Mouse (Mus musculus) hindbrain, embryonic 11.5 days (tissue): ENCODE data around the gene Gstm3. TPM values are rescaled to one million over a fixed set of nuclear protein-coding genes. Genes with fewer than 3 reads are reported as not detected.

Experiments
- ATAC-seq: fragments of 200-750 bp; cut with Nextera tagmentation; 2 replicates; pipeline ENCODE4 v1.8.0; 2017; ENCODE audit warnings: mild to moderate bottlenecking, moderate TSS enrichment, moderate library complexity; ENCODE audit not compliant: low FRiP score
- DNase-seq: peaks from one replicate; pipeline ENCODE4 v3.0.0-alpha.2; 2015; ENCODE audit warnings: low spot score
- H3K27ac ChIP-seq: fragments of 300-500 bp; sonication (generic); 2 replicates; pipeline ENCODE4 v1.5.1; 2014; ENCODE audit warnings: mild to moderate bottlenecking, low read depth, low read length
- H3K27me3 ChIP-seq: fragments of 300-500 bp; sonication (generic); 2 replicates; pipeline ENCODE4 v1.6.1; 2014; ENCODE audit warnings: mild to moderate bottlenecking, low read length, moderate library complexity, mixed read lengths; ENCODE audit not compliant: control insufficient read depth, insufficient read depth
- H3K36me3 ChIP-seq: fragments of 300-500 bp; sonication (generic); 2 replicates; pipeline ENCODE4 v1.6.1; 2014; ENCODE audit warnings: mild to moderate bottlenecking, low read length, moderate library complexity, mixed read lengths; ENCODE audit not compliant: control insufficient read depth, insufficient read depth
- H3K4me1 ChIP-seq: fragments of 300-500 bp; sonication (generic); replicated peaks from 2 replicates; pipeline ENCODE4 v1.6.1; 2014; ENCODE audit warnings: low read length, mixed read lengths; ENCODE audit not compliant: control insufficient read depth, insufficient read depth
- H3K4me2 ChIP-seq: fragments of 300-500 bp; sonication (generic); replicated peaks from 2 replicates; pipeline ENCODE4 v1.6.1; 2014; ENCODE audit warnings: mild to moderate bottlenecking, low read depth, low read length
- H3K4me3 ChIP-seq: fragments of 300-500 bp; sonication (generic); 2 replicates; pipeline ENCODE4 v1.5.1; 2014; ENCODE audit warnings: low read depth, low read length
- H3K9ac ChIP-seq: fragments of 300-500 bp; sonication (generic); 2 replicates; pipeline ENCODE4 v1.6.1; 2014; ENCODE audit warnings: low read depth, low read length
- H3K9me3 ChIP-seq: fragments of 300-500 bp; sonication (generic); 2 replicates; pipeline ENCODE4 v1.6.1; 2016; ENCODE audit warnings: low read length; ENCODE audit not compliant: control insufficient read depth
- WGBS: fragments of 180-500 bp; shearing (Covaris S2); extraction: QIAGEN DNeasy Blood & Tissue Kit; methylation state at CpG from one replicate; pipeline ENCODE4 v1.1.7; 2014; 5-methylcytosine and 5-hydroxymethylcytosine counted together
- polyA plus RNA-seq: library from polyadenylated mRNA; unstranded; fragments of >200 nt; fragmentation: Nextera tagmentation; extraction: Ambion mirVana; gene quantifications from 2 replicates; pipeline ENCODE4 v1.2.1, GENCODE M21; 2014

Gene Gstm3
- polyA plus RNA-seq, 1 experiment from 2014 or later, result not detected

DNA sequence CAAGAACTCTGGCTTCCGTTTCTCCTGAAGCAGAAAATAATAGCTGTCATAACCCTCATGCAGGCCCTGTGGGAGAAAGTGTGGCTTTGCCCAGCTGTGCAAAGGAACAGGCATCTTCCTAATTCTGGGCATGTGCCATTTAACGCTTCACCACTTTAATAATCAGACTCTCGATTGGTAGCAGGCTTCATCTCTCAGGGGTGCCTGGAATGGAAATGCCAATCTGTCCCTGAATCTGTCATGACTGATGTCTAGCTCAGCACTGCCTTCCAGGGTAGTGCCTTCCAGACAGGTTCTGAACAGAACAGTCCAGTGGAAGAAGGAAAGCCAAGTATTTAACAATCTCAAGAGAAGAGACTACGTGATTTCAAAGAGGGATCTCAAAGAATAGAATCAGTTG is 27.8 kb downstream of the Gstm3 start:
- Histone ChIP-seq H3K36me3 (no peaks in the 10 kb centered on the region), H3K9ac (no peak overlapping the region), H3K27ac (no peak overlapping the region), H3K9me3 (no peaks in the 10 kb centered on the region), H3K27me3 (no peaks in the 10 kb centered on the region), H3K4me1 (no peaks in the 10 kb centered on the region), H3K4me3 (no peak overlapping the region), H3K4me2 (no peak overlapping the region)
- WGBS, result 86% methylated on average over 4 of the region's 4 CpGs
- ATAC-seq (no peak), DNase-seq (no peak)

DNA sequence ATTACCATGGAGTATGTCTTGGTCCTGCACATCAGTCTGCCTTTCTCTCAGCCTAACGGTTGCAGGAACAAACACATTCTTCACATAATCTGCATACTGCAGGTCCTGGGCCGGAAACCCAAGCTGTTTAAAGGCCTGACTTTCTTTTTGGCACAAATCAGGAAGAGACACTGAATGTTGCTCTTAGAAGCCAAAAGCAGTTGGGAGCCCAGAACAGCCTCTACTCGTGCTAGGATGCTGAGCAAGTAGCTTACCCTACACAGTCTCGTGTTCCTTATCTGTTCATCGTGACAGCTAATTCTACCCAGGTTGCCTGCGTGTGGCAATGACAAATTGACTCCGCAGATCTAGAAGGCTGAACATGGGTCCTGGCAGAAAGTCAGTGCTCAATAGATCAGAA is 28.6 kb downstream of the Gstm3 start:
- Histone ChIP-seq H3K9me3 (no peaks in the 10 kb centered on the region), H3K4me3 (no peak overlapping the region), H3K9ac (no peak overlapping the region), H3K4me1 (no peaks in the 10 kb centered on the region), H3K36me3 (no peaks in the 10 kb centered on the region), H3K4me2 (no peak overlapping the region), H3K27me3 (no peaks in the 10 kb centered on the region), H3K27ac (no peak overlapping the region)
- WGBS, result 84% methylated on average over 7 of the region's 7 CpGs
- DNase-seq, result no peak
- no peak for ATAC-seq

DNA sequence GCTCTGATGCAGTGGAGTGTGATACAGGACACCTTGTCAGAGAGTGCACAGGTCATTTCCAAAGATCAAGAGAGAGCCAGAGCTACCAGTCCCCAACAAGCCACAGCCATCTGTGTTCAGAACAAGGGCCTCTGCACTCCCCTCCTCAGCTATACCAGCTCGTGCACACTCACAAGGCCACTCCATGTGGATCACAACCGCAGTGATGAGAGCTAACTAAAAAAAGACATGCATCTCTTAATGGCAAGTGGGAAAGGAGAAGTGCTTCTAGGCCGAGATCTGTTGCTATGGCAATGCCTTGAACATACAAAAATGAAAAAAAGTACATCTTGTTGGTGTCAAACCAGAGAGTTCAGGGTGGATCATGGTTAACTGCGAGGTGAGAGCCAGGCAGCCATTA is 29.3 kb downstream of the Gstm3 start:
- 80% methylated on average over 4 of the region's 4 CpGs for WGBS

GRCm38 (mm10) chr3:107939403-107939802 is 29.7 kb downstream of the Gstm3 start:
- Histone ChIP-seq H3K36me3 (no peaks in the 10 kb centered on the region), H3K27me3 (no peaks in the 10 kb centered on the region), H3K4me3 (no peak overlapping the region), H3K9ac (no peak overlapping the region), H3K9me3 (no peaks in the 10 kb centered on the region), H3K27ac (no peak overlapping the region), H3K4me2 (no peak overlapping the region), H3K4me1 (no peaks in the 10 kb centered on the region)
- DNase-seq (peak; percentile 70), ATAC-seq (no peak)
- WGBS, result 62% methylated on average over 3 of the region's 3 CpGs

More for the DNA sequence above, 29.3 kb downstream of the Gstm3 start:
- no peak overlapping the region for H3K9ac ChIP-seq
- no peak for ATAC-seq
- no peak overlapping the region for H3K4me2 ChIP-seq
- no peaks in the 10 kb centered on the region for H3K4me1 ChIP-seq
- H3K27ac ChIP-seq, result no peak overlapping the region
- no peaks in the 10 kb centered on the region for H3K9me3 ChIP-seq
- H3K27me3 ChIP-seq, result no peaks in the 10 kb centered on the region
- DNase-seq, result no peak
- H3K36me3 ChIP-seq, result no peaks in the 10 kb centered on the region
- H3K4me3 ChIP-seq, result no peak overlapping the region

DNA sequence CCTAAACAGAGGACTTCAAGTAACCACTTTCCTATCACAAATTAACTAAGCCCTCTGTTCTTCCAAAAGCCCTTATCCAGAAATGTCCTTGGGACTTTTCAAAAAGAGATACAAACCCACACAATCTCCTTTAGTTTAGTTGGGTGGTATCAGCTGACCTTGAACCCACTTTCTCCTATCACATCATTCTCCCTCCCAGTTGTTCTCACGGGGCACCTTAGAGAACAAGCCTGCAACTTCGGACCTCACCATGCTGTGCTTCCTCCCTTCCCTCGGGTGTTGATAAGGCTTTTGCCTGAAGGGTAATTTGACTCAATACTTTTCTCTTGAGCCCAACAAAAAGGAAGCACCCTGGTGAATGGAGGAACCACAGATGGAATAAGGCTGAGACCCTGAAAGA is 33.2 kb downstream of the Gstm3 start:
- DNase-seq (no peak), ATAC-seq (no peak)
- H3K27me3 ChIP-seq, result no peaks in the 10 kb centered on the region
- WGBS, result 66% methylated on average over 3 of the region's 3 CpGs
- H3K4me2 ChIP-seq, result no peak overlapping the region
- H3K27ac ChIP-seq, result no peak overlapping the region
- no peak overlapping the region for H3K4me3 ChIP-seq
- H3K9me3 ChIP-seq, result no peaks in the 10 kb centered on the region
- H3K4me1 ChIP-seq, result no peaks in the 10 kb centered on the region
- H3K9ac ChIP-seq, result no peak overlapping the region
- no peaks in the 10 kb centered on the region for H3K36me3 ChIP-seq

GRCm38 (mm10) chr3:107935268-107935667 is 33.8 kb downstream of the Gstm3 start:
- H3K4me3 ChIP-seq, result no peak overlapping the region
- H3K27ac ChIP-seq, result no peak overlapping the region
- no peak overlapping the region for H3K4me2 ChIP-seq
- 85% methylated on average over 3 of the region's 3 CpGs for WGBS
- no peaks in the 10 kb centered on the region for H3K27me3 ChIP-seq
- H3K9me3 ChIP-seq, result no peaks in the 10 kb centered on the region
- no peak overlapping the region for H3K9ac ChIP-seq
- no peak for DNase-seq
- no peak for ATAC-seq
- no peaks in the 10 kb centered on the region for H3K4me1 ChIP-seq
- no peaks in the 10 kb centered on the region for H3K36me3 ChIP-seq

DNA sequence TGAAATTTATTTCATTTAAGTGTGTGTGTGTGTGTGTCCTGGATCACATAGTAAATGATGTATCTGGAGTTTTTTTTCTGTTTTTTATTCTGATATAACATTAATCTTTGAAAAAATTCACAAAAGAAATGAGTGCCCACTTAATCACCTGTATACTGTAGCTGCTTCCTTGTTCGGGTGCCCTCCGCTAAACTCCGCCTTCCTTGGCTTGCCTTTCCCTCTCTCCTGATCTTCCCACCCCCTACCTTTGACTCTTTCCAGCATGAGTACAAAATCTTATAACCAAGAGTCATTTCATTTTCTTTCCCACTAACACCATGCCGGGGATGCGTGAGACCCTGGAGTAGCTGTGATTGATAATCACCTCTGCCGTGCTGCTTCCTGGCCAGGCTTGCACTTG is 37.0 kb downstream of the Gstm3 start:
- 80% methylated on average over 6 of the region's 6 CpGs for WGBS
- no peak overlapping the region for H3K9ac ChIP-seq
- DNase-seq (no peak), ATAC-seq (peak; percentile 9)
- H3K4me1 ChIP-seq, result no peaks in the 10 kb centered on the region
- H3K27ac ChIP-seq, result no peak overlapping the region
- no peak overlapping the region for H3K4me2 ChIP-seq
- H3K4me3 ChIP-seq, result no peak overlapping the region
- no peaks in the 10 kb centered on the region for H3K36me3 ChIP-seq
- H3K9me3 ChIP-seq, result no peaks in the 10 kb centered on the region
- H3K27me3 ChIP-seq, result no peaks in the 10 kb centered on the region

DNA sequence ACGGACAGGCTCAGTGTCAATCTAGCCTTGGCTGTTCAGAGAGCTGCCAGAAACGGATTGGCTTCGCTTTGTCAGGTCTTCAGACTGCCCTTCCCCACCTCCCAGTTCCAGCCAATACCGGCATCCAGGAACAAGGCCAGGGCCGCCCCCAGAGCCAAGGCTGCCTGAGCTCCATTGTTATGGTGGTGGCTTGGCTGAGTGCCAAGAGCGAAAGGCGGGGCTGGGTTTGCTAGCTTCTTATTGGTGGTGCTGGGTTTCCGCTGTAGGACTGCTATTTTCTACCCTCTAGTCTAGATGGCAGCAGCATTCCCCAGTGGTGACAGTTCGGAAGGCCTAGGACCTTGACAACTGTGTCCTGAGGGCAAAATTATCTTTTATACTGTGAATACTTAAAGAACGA is 37.4 kb downstream of the Gstm3 start, which contains the start of gene Gstm7:
Gene Gstm7 (minus strand): TSS at position 148 of the 400 bp plus-strand sequence.
- WGBS, result 5% methylated on average over 10 of the region's 10 CpGs
- peak; percentile 99 for ATAC-seq

GRCm38 (mm10) chr3:107931134-107931533 is 37.9 kb downstream of the Gstm3 start:
- H3K9me3 ChIP-seq, result no peaks in the 10 kb centered on the region
- H3K4me3 ChIP-seq, result peak overlapping the region; percentile 8; the same call in 1 of the 2 replicates
- H3K36me3 ChIP-seq, result no peaks in the 10 kb centered on the region
- ATAC-seq, result peak; percentile 52
- H3K27ac ChIP-seq, result peak overlapping the region; percentile 47
- 57% methylated on average over 2 of the region's 2 CpGs for WGBS
- H3K4me1 ChIP-seq, result no peaks in the 10 kb centered on the region
- DNase-seq, result peak; percentile 45
- H3K9ac ChIP-seq, result no peak overlapping the region
- H3K27me3 ChIP-seq, result no peaks in the 10 kb centered on the region
- H3K4me2 ChIP-seq, result peak overlapping the region; percentile 29

More for the DNA sequence above, 37.4 kb downstream of the Gstm3 start, which contains the start of gene Gstm7:
- no peaks in the 10 kb centered on the region for H3K9me3 ChIP-seq
- H3K36me3 ChIP-seq, result no peaks in the 10 kb centered on the region
- no peaks in the 10 kb centered on the region for H3K4me1 ChIP-seq
- no peak within 1 kb of the TSS for H3K9ac ChIP-seq
- H3K4me3 ChIP-seq, result peak within 1 kb of the TSS; percentile 8; the same call in 1 of the 2 replicates
- peak within 1 kb of the TSS; percentile 29 for H3K4me2 ChIP-seq
- no peaks in the 10 kb centered on the region for H3K27me3 ChIP-seq
- peak; percentile 99 for DNase-seq
- peak within 1 kb of the TSS; percentile 47 for H3K27ac ChIP-seq
